Mouse (Mus musculus) mouse trophoblast stem cell (cell line): ENCODE measurements at regions not wholly inside any gene's neighbourhood (a gene's known extent, or its start where the extent isn't known, plus 50 kb on each side); places are given as distances from the start of the nearest gene placed in this dataset.

ENCODE experiments used
- in situ Hi-C, 2 experiments: fragments of 300-500 bp; cut with MseI, MboI; formaldehyde crosslinking; loops; 2 replicates in 1 of 2; 3 replicates in 1 of 2; pipeline ENCODE4 v1.15.1; 2025

DNA sequence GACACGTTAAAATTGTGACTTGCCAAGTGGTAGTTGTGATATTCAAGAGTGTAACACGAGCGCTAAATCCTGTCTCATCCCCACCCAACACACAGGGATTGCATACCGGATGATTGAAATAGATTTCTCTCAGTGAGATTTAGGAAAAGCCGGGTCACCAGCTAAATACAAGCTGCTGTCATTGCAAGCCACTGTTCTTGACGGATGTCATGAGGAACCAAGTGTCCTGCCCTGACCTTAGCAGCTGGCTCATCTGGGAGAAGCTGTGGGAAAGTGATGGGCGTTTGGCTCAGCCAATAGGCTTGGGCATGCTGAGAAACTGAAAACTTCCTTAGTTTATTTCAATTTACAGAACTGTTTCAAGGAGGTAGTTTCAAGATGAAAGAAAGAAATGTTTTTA, 164.4 kb upstream of the Jmjd1c start:
- in situ Hi-C loops: no loop called here

DNA sequence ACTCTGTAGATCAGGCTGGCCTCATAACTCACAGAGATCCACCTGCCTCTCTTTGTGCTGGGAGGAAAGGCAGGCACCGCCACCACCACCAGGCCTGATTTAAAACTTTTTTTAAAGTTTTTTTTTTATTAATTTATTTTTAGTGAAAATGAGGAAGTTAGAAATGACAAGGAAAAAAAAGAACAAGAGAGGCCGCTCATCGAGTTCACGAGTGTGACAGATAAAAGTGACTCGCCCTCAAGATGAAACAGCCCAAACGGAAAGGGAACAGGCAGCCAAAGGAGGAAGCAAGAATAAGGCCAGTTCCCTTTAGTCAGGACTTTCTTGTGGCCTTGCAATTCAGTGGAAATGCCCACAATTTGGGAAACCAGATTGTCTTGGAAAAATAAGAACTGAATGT, 163.4 kb upstream of the Jmjd1c start:
- in situ Hi-C loops: no loop called here

DNA sequence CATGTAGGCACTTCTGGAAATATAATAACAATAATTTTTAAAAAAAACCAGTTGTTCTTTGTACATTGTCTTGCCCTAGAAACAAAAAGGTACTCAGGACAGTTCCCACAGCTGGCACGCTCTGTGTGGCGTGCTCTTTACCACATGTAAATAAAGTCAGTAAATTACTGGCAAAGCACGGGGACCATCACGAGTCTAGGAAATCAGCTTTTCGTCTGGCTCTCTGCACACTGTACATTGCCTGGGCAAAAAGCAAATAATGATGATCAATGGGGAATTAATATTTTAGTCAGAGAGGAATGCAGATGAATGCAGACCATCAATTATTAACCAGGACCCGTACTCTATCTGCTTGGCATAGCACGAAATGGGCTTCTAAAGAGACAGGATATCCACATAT, 162.2 kb upstream of the Jmjd1c start:
- in situ Hi-C loops: no loop called here

DNA sequence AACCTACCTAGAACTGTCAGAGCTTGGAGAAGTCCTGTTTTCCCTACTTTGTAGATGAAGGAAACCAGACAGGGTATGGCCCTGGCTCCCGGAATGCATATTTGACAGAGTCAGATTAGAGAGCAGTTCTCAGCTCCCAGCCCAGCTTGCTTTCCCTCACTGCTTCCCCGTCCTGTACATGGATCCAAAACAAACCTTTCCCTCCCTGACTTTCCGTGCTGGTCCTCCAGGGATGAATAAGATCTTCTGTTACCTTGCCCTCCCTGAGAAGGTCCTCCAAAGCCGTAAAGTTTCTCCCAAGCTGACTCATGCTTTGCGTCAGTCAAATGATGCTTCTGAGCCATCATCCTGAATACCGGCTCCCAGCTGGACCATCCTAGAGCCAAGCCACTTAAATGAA, 160.2 kb upstream of the Jmjd1c start:
- in situ Hi-C loops: no loop called here

DNA sequence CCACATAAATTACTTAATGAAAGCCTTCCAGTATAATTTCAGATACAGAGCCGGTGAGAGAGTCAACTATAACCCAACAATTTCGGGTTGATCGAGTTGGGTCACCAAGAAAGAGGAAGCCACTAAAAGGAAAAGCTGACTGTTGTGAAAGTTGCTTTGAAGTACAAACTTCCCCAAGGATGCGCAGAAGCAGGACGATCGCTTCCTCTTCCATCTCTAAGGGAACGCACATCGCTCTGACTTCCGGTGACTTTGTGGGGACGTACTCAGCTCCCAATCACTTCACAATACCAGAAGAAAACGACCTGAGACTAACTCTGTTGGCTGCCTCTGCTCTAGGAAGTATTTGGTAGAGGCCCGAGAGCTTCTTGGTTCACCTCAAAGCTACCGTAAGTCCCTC, 158.8 kb upstream of the Jmjd1c start:
- in situ Hi-C loops: no loop called here

DNA sequence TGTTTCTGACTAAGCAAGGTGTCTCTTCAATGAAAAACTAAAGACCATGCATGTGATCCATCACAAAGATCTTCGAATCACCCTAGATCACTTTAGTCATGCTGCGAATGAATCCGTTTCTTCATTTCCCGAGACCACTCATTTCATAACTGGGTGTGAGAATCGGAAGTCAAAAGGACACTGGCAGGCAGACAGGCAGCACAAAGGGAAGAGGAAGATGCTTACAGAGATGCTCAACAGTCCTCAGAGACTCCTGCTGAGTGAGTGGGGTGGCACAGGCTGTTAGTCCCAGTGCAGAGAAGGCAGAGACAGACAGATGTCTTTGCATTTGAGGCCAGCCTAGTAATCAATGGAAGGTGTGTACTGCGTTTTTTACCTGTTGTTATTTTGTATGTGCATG, 155.6 kb upstream of the Jmjd1c start:
- in situ Hi-C loops: no loop called here

DNA sequence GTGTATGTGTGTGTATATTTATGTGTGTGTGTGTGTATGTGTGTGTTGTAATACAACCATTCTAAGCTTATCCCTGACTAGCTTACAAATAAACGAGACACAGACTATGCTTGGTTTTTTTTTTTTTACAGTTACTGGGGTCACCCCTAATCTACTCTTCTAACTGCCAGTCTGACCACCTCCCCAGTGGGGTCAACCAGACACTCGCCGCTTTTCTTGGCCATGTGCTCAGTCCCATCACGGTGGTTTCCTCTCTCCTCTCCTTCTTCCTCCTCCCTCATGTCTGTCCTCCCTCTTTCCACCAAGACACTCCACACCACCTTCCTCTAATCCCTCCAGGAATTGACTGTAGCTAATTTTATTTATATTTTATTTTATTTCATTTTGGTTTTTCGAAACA, 155.0 kb upstream of the Jmjd1c start:
- in situ Hi-C loops: no loop called here

DNA sequence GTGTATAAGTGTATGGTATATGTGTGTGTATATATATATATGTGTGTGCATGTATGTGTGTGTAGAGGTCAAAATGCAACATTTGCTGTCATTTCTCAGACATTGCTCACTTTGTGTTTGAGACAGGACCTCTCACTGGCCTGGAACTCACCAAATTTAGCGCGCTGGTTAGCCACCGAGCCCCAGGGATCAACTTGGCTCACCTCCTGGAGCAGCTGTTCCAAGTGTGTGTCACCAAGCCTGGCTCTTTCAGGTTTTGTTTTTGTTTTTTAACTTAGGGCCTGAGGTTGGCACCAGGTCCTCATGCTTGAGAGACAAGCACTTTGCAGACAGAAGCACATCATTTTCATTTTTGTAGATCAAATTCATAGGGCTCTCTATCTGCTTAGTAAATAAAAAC, 154.0 kb upstream of the Jmjd1c start:
- in situ Hi-C loops: no loop called here

DNA sequence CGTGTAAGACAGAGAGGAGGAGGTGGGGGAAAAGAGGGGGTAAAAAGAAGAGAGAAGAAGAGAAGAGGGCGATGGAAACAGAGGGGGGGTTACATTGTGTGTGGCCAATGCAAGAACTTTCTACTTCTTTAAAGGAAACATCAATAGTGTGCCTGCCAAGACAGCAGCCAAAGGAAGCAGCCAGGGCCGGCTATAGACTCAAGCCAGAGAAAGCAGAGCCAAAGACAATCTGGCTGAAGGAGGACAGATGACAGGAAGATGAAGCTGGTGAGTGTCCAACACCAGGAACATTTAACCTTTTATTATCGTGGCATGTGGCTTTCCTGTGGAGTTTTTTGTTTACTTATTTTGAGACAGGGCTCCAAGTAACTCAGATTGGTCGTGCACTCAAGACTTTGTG, 152.1 kb upstream of the Jmjd1c start:
- in situ Hi-C loops: no loop called here

DNA sequence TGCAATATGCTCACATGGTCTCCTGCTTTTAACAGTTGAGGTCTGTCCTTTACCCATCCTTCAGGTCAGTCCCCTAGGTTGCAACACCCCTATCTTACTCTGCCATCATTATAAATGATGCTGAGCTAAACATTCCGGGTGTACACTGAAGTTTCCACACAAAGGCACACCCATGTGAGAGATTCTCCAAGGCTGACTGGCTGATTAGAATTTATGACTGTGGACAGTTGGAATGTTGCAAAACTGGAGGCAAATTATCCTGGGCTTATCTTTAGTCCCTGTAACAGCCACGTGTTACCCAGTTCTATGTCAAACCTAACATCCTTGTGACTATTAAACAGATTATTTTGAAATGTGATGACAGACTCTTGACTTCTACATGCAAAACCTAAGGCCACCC, 149.8 kb upstream of the Jmjd1c start:
- in situ Hi-C loops: no loop called here

DNA sequence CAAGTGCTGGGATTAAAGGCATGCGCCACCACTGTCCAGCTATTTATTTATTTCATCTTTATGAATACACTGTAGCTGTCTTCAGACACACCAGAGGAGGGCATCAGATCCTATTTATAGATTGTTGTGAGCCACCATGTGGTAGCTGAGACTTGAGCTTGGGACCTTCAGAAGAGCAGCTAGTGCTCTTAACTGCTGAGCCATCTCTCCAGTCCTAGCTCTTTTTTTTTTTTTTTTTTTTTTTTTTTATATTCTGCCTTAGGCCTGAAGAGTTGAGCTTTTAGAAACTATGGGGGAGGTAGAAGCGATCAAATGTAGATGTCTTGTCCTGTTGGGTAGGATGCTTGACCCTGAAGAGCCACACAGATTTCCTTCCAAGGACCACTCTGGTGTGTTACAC, 147.6 kb upstream of the Jmjd1c start:
- in situ Hi-C loops: no loop called here

DNA sequence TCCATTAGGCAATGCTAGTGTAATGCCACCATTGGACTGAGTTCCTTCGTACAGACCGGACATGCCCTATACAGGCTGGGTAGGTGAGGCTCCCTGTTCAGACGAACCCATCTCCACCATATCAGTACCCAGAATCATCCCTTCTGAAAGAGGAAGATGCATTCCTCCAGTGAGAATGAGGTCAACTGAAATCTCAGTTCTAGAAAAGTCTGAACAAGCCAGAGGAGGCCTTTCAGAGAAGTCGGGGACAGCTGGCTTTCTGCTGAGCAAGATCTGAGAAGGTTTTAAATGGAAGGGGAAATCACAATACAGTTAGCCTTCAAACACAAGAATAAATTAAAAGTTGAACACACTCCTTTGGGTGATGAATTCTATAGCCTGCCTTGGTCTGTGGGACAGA, 145.5 kb upstream of the Jmjd1c start:
- in situ Hi-C loops: no loop called here

DNA sequence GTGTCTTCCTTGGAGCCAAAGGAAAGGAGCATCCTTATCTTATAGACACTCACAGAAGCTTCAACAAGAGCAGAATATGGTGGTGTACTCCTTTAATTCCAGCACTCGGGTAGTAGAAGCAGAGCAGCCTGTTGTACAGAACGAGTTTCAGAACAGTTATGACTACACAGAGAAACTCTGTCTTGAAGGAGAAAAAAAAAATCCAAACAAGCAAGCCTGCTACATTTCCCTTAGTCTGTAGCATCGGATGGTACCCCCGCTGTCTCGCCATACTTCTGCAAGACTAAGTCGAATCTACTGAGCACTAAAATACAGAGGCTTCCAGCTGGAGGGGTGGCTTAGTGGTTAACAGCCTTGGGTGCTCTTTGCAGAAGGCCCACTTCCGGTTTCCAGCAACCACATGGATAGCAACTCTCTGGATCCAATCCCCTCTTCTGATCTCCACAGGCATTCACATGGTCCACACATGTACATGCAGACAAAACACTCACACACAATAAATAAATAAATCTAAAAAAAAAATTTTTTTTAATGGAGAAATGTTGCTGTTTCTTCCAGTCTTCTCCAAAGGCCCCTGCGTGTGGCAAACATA, 144.6 kb upstream of the Jmjd1c start:
- in situ Hi-C loops: no loop called here

DNA sequence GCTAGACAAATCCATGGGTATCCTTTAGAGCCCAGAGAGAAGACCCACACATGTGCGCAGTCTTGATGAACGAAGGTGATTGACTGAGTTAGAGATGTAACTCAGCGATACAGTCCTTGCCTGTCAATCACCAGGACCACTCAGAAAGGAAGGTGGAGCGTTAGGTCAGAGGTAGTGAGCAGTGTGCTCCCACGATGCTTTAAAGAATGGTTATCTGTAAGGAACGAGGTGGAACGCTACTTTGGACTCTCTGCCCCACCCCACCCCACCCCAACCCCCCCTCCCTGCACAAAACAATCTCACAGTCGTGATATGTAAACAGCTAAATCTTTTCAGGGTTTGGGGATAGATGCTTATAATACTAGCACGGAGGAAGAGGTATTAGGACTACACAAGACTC, 144.0 kb upstream of the Jmjd1c start:
- in situ Hi-C loops: no loop called here

DNA sequence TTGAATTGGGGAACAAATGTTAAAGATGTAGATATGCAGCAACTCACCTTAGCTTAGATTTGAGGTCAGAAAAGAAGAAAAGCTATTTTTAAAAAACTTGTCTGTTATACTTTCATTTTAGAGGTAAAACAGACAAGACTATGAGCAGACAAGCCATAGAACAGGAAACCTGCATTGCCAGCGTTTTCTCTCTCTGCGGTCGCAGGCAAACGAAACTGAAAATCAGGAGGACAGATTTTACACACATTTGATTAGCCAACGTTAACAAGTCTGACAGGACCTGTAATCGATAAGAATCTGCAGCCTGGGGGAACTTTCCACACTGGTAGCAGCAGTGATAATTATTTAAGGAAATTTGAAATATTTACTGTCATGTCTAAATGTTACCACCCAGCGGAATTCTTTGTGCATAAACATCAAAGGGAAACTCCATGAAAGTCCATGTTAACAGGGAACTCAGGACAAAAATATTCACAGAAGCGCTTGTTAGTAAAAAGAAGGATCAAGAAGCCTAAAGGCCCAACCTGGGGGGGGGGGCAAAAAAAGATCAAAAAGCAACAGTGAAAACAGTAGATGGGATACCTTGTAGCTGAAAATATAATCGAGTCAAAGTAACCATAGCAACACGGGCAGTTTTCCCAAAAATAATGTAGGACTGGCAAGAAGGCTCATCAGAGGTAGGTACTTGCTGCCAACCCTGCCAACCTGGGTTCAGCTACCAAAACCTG, 142.5 kb upstream of the Jmjd1c start:
- in situ Hi-C loops: no loop called here

DNA sequence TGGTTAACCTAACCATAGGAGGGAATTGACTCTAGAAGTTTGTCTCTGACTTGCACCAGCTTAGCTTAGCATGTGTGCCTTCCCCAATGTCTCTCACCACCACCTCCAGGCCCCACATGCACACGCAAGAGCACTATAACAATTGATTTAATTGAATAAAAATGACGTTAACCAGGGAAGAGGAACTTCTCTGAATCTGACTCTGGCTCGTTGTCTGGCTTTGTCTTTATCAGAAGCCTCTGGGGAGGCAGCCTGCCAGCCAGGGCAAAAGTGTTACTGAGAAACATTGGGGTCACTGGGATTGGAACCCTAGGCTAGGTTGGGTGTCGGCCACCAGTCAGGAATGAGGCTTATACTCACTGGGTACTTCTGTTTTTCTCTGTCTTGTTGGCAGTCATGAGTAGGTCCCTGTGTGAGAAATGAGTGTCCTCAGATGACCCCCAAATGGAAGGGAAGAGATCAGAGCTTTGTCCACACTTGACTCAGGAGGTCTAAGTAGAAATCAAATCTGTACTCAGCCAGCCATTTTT, 141.9 kb upstream of the Jmjd1c start:
- in situ Hi-C loops: no loop called here

DNA sequence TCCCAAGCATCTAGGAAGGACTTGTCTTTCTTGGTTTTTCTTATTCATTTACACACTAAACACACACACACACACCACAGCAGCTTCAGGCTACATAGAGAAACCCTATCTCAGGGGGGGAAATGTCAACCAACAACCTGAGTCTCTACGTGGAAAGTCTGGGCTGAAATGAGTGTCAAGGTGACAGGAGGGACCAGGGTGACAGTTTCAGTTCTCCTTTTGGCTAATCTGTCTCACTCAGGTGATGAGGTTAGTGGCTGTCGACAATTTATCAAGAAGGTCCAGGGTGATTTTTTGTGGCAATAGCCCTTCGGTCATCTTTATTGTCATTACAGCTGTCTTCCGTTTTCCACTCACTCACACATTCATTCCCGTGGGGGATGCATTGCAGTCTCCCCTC, 140.5 kb upstream of the Jmjd1c start:
- in situ Hi-C loops: no loop called here

DNA sequence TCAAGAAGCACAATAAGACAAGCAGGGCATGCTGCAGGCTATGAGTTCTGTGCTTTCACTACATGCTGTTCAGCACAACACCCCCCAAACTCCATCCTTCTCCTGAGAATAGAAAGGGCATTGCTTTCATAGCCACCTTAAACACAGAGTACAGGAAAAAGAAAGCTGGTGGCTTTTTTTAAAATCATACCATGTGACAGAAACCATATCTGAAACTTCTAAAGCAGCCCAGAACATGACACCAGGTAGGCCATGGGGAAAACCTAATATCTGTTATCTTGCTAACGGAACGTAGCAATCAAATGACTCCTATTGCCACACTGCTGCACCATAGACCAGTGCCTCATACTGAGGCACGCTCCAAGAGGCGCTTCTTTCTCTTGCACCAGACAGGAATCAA, 139.3 kb upstream of the Jmjd1c start:
- in situ Hi-C loops: no loop called here

DNA sequence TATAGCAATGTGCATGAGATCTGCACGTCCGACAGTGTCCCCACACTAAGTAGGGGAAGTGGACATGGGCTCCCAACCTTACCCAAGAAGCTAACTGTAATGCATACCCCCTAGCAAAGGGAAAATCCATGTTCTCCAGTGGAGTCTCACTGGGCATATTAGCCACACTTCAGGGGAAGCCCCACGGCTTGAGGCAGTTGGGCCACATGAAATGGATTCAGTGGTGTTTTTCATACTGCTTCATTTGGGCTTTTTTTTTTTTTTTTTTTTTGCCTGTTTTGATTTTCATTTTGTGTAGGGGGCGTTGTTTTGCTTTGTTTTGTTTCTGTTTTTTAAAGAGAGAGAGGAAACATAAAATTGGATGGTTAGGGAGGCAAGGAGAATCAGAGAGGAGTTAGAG, 138.6 kb upstream of the Jmjd1c start:
- in situ Hi-C loops: no loop called here
